Mouse (Mus musculus) embryonic facial prominence, embryonic 10.5 days (tissue): ENCODE data around the gene Dpyd. TPM values are rescaled to one million over a fixed set of nuclear protein-coding genes. Genes with fewer than 3 reads are reported as not detected.

ENCODE experiments used
- DNase-seq: peaks from one replicate; pipeline ENCODE4 v3.0.0-alpha.2; 2017; ENCODE audit warnings: low spot score
- H3K27ac ChIP-seq: fragments of 300-500 bp; sonication (generic); replicated peaks from 2 replicates; pipeline ENCODE4 v1.5.1; 2016; ENCODE audit warnings: mild to moderate bottlenecking
- H3K27me3 ChIP-seq: fragments of 300-500 bp; sonication (generic); replicated peaks from 2 replicates; pipeline ENCODE4 v1.6.1; 2016; ENCODE audit warnings: low read depth, mild to moderate bottlenecking; ENCODE audit not compliant: poor library complexity, severe bottlenecking
- H3K36me3 ChIP-seq: fragments of 300-500 bp; sonication (generic); replicated peaks from 2 replicates; pipeline ENCODE4 v1.6.1; 2016; ENCODE audit warnings: mild to moderate bottlenecking, moderate library complexity
- H3K4me1 ChIP-seq: fragments of 300-500 bp; sonication (generic); 2 replicates; pipeline ENCODE4 v1.6.1; 2016
- H3K4me3 ChIP-seq: fragments of 300-500 bp; sonication (generic); 2 replicates; pipeline ENCODE4 v1.5.1; 2016; ENCODE audit warnings: mild to moderate bottlenecking, moderate library complexity
- H3K9me3 ChIP-seq: fragments of 300-500 bp; sonication (generic); 2 replicates; pipeline ENCODE4 v1.6.1; 2016; ENCODE audit warnings: mild to moderate bottlenecking
- WGBS: fragments of 180-500 bp; shearing (Covaris S2); methylation state at CpG from one replicate; pipeline ENCODE4 v1.1.7; 2016; 5-methylcytosine and 5-hydroxymethylcytosine counted together
- polyA plus RNA-seq: library from polyadenylated mRNA; unstranded; fragments of >200 nt; fragmentation: Nextera tagmentation; extraction: Ambion mirVana; gene quantifications from 2 replicates; pipeline ENCODE4 v1.2.1, GENCODE M21; 2016

Gene Dpyd
- polyA plus RNA-seq, 1 experiment from 2014 or later: 6.6 TPM

GRCm38 (mm10) chr3:119329063-119329462 lies 767.1 kb downstream of the Dpyd start:
- WGBS: 81% methylated on average over 7 of the region's 7 CpGs

DNA sequence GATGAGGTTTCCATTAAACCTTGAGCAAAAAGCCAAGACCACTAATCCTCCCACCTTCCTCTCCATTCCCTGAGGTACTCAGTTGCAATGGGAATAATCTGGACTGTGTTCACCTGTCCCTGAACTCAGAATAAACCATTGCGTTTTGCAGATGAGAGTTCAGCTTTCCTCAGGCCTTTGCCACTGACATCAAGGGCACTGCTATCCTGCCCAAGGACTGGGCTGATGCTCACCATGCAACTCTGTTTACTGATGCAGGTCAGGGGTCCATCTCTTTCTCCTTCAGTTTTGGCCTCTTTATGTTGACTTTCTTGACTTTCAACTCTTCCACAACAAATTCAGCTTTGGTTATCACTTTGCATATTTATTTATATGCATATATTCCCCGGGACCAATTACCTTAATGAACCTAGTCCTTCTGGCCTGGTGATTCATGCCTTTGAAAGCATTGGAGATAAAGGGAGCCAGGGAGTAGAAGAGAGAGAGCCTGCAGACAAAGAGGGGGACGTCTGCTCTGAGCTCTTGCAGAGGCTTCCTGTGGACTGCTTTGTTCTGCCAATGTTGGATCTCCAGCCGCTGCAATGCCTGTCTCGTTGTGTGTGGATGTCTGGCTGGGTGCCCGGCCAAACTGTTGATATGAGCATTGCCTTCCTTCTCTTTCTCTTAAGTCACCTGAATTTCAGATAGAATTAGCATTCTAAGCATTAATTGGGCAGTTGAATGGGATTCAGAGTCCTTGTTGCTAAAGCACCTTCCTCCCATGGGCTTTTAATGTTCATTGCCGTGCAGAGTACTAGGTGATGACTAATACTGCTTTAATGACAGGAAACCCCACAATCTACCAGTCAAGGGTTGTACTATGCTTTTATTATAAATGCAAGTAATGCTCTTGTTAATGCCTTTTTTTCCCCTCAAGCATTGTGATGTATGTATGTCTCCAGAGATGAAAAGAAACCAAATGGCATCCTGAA lies 771.7 kb downstream of the Dpyd start:
- Histone ChIP-seq H3K4me1 (peaks cover 5% of the 10 kb centered on the region; the same call in 1 of the 2 replicates), H3K27me3 (no peaks in the 10 kb centered on the region), H3K27ac (no peak overlapping the region), H3K4me3 (no peak overlapping the region), H3K9me3 (no peaks in the 10 kb centered on the region), H3K36me3 (no peaks in the 10 kb centered on the region)
- WGBS: 43% methylated on average over 7 of the region's 7 CpGs
- DNase-seq: no peak

More at GRCm38 (mm10) chr3:119329063-119329462, 767.1 kb downstream of the Dpyd start:
- H3K4me1 ChIP-seq: peaks cover 9% of the 10 kb centered on the region
- H3K27me3 ChIP-seq: no peaks in the 10 kb centered on the region
- H3K9me3 ChIP-seq: no peaks in the 10 kb centered on the region
- no peak overlapping the region for H3K4me3 ChIP-seq
- no peak overlapping the region for H3K27ac ChIP-seq
- DNase-seq: no peak
- no peaks in the 10 kb centered on the region for H3K36me3 ChIP-seq

DNA sequence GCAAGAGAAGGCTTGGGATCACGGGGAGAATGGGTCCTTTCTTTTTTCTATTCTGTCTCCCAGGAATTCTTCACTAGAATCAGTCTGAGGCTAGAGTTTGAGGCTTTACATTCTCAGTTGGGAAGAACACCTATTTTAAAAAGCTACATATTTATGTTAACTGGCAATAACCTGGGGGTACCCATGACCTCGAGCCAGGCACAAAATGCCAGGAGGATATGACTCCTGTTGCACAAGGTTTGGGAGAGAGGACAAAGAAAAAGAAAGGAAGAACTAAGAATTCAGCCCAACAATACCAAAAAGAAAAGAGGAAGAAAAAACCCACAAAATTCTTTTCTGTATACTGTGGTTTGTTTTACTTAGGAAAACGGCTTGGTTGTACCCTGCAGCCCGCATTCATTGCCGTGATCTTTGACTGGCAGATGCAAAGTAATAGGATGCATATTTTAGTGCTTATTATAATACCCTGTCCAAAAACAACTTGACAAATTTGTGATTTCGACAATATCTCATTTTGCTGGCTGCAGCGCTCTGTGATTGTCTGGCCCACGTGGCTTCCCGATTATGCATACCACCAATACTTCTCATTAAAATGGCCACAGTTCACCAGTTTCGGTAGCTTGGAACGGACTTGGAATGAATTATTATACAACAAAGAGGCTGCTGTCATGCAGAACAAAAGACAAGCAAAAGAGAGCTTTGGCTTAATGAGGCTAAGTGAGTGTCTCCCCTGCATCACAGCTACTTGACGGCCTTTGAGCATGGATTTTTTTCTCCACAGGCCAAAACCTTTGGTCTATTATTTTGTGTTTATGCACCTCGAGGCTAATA lies 799.8 kb downstream of the Dpyd start:
- Histone ChIP-seq H3K27ac (no peak overlapping the region), H3K27me3 (no peaks in the 10 kb centered on the region), H3K9me3 (no peaks in the 10 kb centered on the region), H3K4me1 (peaks cover 3% of the 10 kb centered on the region; the same call in 1 of the 2 replicates), H3K4me3 (no peak overlapping the region), H3K36me3 (no peaks in the 10 kb centered on the region)
- no peak for DNase-seq
- 74% methylated on average over 13 of the region's 13 CpGs for WGBS

GRCm38 (mm10) chr3:119362392-119362791 lies 800.5 kb downstream of the Dpyd start:
- WGBS: 88% methylated on average over 3 of the region's 3 CpGs

DNA sequence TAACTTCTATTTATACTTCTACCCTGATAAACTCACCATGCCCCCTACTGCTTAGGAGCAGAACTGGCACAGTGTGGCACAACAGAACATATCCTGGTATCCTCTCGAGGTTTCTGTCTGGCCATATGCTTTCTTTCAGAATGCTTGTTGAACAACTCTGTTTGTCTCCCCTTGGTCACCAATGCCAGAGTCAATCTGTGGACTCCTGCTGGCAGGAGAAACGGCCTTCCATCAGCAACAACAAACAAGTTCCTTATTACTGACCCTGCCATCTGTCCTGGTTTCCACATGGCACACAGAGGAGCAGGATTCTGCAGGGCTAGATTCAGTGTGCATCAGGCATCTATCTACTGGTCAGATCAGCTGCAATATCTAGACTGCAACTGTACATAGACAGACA lies 807.0 kb downstream of the Dpyd start:
- H3K9me3 ChIP-seq: no peaks in the 10 kb centered on the region
- no peak overlapping the region for H3K4me3 ChIP-seq
- H3K27me3 ChIP-seq: no peaks in the 10 kb centered on the region
- peaks cover 3% of the 10 kb centered on the region; the same call in 1 of the 2 replicates for H3K4me1 ChIP-seq
- 68% methylated on average over 2 of the region's 2 CpGs for WGBS
- no peak for DNase-seq
- no peak overlapping the region for H3K27ac ChIP-seq
- H3K36me3 ChIP-seq: no peaks in the 10 kb centered on the region

More at GRCm38 (mm10) chr3:119362392-119362791, 800.5 kb downstream of the Dpyd start:
- H3K27ac ChIP-seq: no peak overlapping the region
- H3K4me1 ChIP-seq: peaks cover 3% of the 10 kb centered on the region; the same call in 1 of the 2 replicates
- no peaks in the 10 kb centered on the region for H3K27me3 ChIP-seq
- no peaks in the 10 kb centered on the region for H3K36me3 ChIP-seq
- no peak for DNase-seq
- H3K4me3 ChIP-seq: no peak overlapping the region
- H3K9me3 ChIP-seq: no peaks in the 10 kb centered on the region

DNA sequence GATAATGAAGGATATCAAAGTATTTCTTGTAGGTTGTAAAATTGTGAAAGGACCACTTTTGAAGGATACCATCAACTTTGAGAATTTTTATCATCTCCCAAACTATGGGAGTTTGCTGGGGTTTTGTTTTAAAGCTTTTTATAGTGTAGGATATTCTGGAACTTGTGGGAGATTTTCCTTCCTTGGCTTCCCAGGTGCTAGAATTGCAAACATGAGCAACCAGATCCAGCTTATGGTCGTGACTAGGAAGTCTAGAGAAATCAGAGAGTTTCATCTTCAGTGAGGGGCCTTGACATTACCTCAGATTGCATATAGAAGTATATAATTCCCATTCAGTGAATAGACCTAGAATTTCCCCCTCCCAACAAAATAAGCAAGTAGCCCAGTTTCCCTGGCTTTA lies 819.2 kb downstream of the Dpyd start:
- H3K27ac ChIP-seq: no peak overlapping the region
- H3K4me3 ChIP-seq: no peak overlapping the region
- no peaks in the 10 kb centered on the region for H3K4me1 ChIP-seq
- WGBS: 63% methylated on average over 1 of the region's 1 CpGs
- no peaks in the 10 kb centered on the region for H3K36me3 ChIP-seq
- H3K9me3 ChIP-seq: no peaks in the 10 kb centered on the region
- no peaks in the 10 kb centered on the region for H3K27me3 ChIP-seq
- DNase-seq: no peak

DNA sequence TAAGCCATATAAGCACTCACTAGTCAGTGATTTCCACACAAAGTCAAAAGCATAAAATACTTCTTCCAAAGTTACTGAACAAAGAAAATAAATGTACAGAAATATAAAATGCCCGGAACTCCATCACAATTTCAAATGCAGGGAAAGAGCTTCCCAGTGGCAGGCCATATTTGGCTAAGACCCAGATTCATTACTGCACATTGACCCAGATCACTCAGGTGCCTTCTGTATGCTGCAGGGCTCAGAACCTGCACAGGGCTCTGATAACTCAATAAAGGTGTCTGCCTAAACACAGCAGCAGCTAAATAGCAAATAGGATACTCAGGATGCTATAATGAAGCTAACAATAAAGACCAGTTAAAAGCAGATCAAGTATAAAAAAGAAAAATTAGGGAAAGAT lies 820.5 kb downstream of the Dpyd start:
- H3K27ac ChIP-seq: no peak overlapping the region
- no peaks in the 10 kb centered on the region for H3K9me3 ChIP-seq
- H3K4me3 ChIP-seq: no peak overlapping the region
- no peak for DNase-seq
- H3K36me3 ChIP-seq: no peaks in the 10 kb centered on the region
- no peaks in the 10 kb centered on the region for H3K4me1 ChIP-seq
- WGBS: 94% methylated on average over 1 of the region's 1 CpGs
- no peaks in the 10 kb centered on the region for H3K27me3 ChIP-seq

DNA sequence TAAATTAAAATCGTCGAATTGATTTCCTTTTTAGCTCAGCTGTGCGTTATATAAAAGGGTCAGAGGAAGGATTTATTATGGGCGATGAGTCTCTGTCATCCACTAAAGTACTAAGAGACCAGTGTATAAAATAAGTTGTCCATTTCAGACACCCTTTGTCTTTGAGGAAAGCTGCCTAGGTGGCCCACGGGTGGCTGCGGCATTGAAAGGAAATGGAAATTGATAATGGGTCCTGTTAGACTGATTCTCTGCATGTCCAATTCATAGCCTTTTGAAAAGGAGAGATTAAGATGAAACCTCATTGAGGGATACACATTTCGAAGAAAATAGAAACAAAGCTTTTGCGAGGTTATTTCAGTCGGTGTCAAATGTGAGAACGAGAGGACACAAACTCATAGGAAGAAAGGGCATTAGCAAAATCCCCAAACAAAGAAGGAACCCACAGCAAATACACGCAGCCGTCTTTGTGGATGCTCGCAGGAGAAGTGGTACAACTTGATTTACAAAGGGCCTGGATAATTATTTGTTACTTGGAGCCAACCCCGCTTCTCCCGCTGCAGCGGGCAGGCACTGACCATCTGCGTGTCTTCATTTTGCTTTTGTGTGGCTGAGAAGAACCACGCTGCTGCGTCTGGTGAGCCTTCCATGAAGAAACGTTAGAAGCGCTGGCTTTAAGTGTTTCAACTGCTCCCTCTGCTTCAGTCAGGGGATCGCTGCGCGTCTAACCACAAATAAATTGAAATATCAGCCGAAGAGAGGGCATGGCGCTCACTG lies 825.6 kb downstream of the Dpyd start:
- DNase-seq: peak; percentile 34
- H3K4me1 ChIP-seq: peaks cover 10% of the 10 kb centered on the region
- WGBS: 68% methylated on average over 26 of the region's 26 CpGs
- peak overlapping the region; percentile 36 for H3K27ac ChIP-seq
- no peak overlapping the region; the same call in 1 of the 2 replicates for H3K4me3 ChIP-seq
- H3K36me3 ChIP-seq: no peaks in the 10 kb centered on the region
- H3K27me3 ChIP-seq: no peaks in the 10 kb centered on the region
- H3K9me3 ChIP-seq: no peaks in the 10 kb centered on the region

DNA sequence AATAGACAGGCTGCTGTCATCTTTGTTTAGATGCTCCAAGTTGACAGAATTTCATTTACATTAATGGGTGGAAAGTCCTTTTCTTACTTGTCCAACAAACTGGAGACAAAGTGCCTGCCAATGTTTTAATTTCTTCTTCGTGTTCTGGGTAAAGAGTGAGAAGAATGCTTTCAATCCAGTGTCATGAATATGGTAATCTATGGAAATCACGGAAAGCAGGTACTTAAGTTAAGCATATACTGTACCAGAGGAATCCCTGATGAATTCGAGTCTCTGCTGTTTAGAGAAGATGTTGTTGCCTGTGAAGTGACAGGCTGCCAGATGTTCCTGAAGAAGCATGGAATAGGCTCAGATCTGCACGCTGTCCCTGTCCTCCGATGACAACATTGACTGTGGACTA lies 835.3 kb downstream of the Dpyd start:
- Histone ChIP-seq H3K27me3 (no peaks in the 10 kb centered on the region), H3K27ac (no peak overlapping the region), H3K4me3 (no peak overlapping the region), H3K4me1 (no peaks in the 10 kb centered on the region), H3K9me3 (no peaks in the 10 kb centered on the region), H3K36me3 (no peaks in the 10 kb centered on the region)
- no peak for DNase-seq
- 71% methylated on average over 5 of the region's 5 CpGs for WGBS

DNA sequence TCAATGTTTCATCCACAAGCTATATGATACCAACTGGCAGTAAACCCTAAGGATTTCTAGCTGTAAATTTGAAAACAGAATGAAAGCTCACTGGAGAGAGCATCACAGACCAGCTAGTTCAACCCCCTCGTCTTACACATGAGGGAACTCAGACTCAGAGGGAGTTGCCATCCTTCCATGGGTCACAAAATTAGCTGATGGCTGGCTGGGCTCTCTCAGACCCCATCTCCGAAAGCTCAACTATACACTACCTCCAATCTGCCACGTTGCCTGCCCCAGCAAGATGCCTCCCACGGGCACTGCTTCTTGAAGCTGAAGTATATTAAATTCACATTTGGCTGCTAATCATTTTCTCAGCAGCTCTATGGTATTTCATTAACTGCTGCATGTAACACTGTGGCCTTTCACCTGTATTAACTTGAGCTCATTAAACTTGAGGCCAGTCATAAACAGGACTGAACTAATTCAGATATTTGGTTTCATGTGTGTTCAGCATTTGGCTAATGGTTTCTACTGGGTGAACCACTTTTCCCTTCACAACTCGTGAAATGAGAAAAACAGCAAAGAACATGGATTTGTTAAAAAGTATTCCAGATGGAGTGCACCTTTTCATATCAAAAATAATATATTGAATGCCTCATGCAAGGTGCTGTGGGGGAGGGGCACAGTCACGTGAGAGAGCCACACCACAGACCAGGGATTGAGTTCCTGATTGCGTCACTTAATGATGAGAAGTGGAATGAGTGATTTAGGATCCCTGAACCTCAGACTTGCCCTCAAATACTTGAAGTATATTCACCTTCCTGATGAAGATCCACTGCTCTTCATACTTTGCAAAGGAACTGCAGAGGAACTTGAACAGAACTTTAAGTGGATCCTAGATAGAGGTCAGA lies 841.2 kb downstream of the Dpyd start:
- no peak for DNase-seq
- Histone ChIP-seq H3K27ac (no peak overlapping the region), H3K4me1 (no peaks in the 10 kb centered on the region), H3K4me3 (no peak overlapping the region), H3K36me3 (no peaks in the 10 kb centered on the region), H3K9me3 (no peaks in the 10 kb centered on the region), H3K27me3 (no peaks in the 10 kb centered on the region)
- 77% methylated on average over 7 of the region's 7 CpGs for WGBS

DNA sequence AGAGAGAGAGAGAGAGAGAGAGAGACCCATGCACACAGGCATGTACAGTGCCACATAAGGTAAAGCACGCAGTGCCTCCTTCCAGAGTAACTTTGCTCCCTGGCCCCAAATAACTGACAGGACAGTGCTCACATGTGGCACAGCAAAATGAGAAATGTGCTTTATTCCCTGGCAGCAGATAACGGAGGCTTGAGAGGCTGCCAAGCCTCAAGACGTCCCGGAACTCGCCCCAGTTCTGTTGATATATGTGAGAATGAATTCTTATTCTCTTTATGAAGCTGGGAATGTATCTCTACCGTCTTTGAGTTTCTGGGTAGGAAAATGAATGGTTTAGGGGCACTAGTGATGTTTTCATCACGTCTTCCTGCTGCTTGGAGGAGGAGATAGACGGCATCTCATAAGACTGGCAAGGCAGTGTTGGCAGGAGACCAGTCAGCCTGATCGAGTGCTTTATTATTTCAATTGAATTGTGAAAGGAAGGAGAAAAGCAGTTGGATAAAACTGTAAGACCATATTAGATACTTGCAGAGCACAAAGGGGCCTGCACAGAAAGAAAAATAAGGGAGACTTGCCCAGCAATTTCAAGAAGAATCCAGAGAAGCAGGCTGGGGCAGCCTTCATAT lies 857.3 kb downstream of the Dpyd start:
- no peaks in the 10 kb centered on the region for H3K9me3 ChIP-seq
- H3K4me3 ChIP-seq: no peak overlapping the region
- DNase-seq: no peak
- H3K27me3 ChIP-seq: no peaks in the 10 kb centered on the region
- H3K27ac ChIP-seq: no peak overlapping the region
- no peaks in the 10 kb centered on the region for H3K4me1 ChIP-seq
- 87% methylated on average over 9 of the region's 9 CpGs for WGBS
- H3K36me3 ChIP-seq: no peaks in the 10 kb centered on the region
